Mouse (Mus musculus) bone marrow macrophage, adult 2 months (primary cell): Measurements from ENCODE around the gene Comp.

Source experiments
- CTCF ChIP-seq: IDR thresholded peaks from 2 replicates; pipeline ENCODE4 v1.5.1; 2012; ENCODE audit warnings: low read depth, mild to moderate bottlenecking, low read length, moderate library complexity
- POLR2A ChIP-seq: IDR thresholded peaks from 2 replicates; pipeline ENCODE4 v1.6.1; 2012; ENCODE audit warnings: mild to moderate bottlenecking, low read depth, low read length, borderline replicate concordance

DNA sequence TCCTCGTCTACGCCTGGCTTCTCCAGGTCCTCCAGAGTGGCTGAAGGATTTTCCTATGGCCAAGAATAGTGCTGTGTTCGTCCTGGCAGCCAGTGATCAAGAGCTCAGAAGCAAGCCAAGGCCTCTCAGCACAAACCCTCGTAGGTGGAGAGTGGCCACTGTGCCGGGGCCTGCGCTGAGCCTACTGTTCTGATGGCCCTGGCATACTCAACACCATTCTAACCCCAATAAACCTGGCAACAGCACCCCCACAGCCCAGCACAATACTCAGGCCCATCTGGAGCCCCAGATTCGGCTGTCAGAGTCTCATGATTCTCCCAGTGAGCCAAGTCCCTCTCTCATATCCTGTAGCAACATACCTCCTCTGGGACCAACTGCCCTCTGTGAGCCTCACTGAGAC lies 32.7 kb upstream of the Comp start:
- TF ChIP-seq POLR2A = no peak
- no peak for TF ChIP-seq CTCF
